Mouse (Mus musculus): ENCODE data around the gene Nrxn1. TPM values are rescaled to one million over a fixed set of nuclear protein-coding genes. Genes with fewer than 3 reads are reported as not detected.
"Not testable (repeated sequence)": the region's sequence is repeated elsewhere in the genome, so short reads cannot be mapped to it uniquely, and the experiment has no call there.

Nrxn1 gene
- polyA plus RNA-seq, 1 experiment = 0.56 TPM

GRCm38 (mm10) chr17:90244339-90244738 lies 848.5 kb downstream of the Nrxn1 start:
- Histone ChIP-seq H3K27ac (ENCODE audit: insufficient read depth, low read depth, low read length) (no peak overlapping the region), H3K27me3 (replicated peaks; ENCODE audit: control insufficient read depth, insufficient read depth, low read length) (no peaks in the 10 kb centered on the region), H3K4me3 (ENCODE audit: insufficient read depth, low read depth, low read length) (no peak overlapping the region), H3K4me1 (ENCODE audit: control insufficient read depth, insufficient read depth, low read length) (no peaks in the 10 kb centered on the region), H3K36me3 (ENCODE audit: control insufficient read depth, insufficient read depth, low read length) (no peaks in the 10 kb centered on the region)
- WGBS = 67% methylated on average over 2 of the region's 2 CpGs
- TF ChIP-seq POLR2A (IDR thresholded peaks at IDR 0.05; ENCODE audit: low read depth, low read length) = no peak
- TF ChIP-seq CTCF (conservative IDR thresholded peaks at IDR 0.05; ENCODE audit: insufficient read depth, insufficient read length, low read depth, low read length) = no peak
- DNase-seq = no peak

GRCm38 (mm10) chr17:90238964-90239363 lies 853.9 kb downstream of the Nrxn1 start:
- H3K36me3 ChIP-seq (ENCODE audit: control insufficient read depth, insufficient read depth, low read length) = no peaks in the 10 kb centered on the region
- H3K27me3 ChIP-seq (replicated peaks; ENCODE audit: control insufficient read depth, insufficient read depth, low read length) = no peaks in the 10 kb centered on the region
- H3K4me3 ChIP-seq (ENCODE audit: insufficient read depth, low read depth, low read length) = no peak overlapping the region
- WGBS = 81% methylated on average over 3 of the region's 3 CpGs
- H3K4me1 ChIP-seq (ENCODE audit: control insufficient read depth, insufficient read depth, low read length) = no peaks in the 10 kb centered on the region
- H3K27ac ChIP-seq (ENCODE audit: insufficient read depth, low read depth, low read length) = no peak overlapping the region
- no peak for DNase-seq
- TF ChIP-seq CTCF (conservative IDR thresholded peaks at IDR 0.05; ENCODE audit: insufficient read depth, insufficient read length, low read depth, low read length) = no peak

- 89% methylated on average over 2 of the region's 2 CpGs for WGBS
- no peak overlapping the region for H3K27ac ChIP-seq (ENCODE audit: insufficient read depth, low read depth, low read length)
- H3K27me3 ChIP-seq (replicated peaks; ENCODE audit: control insufficient read depth, insufficient read depth, low read length) = no peaks in the 10 kb centered on the region
- H3K4me3 ChIP-seq (ENCODE audit: insufficient read depth, low read depth, low read length) = no peak overlapping the region
- no peaks in the 10 kb centered on the region for H3K36me3 ChIP-seq (ENCODE audit: control insufficient read depth, insufficient read depth, low read length)
- no peak for DNase-seq
- TF ChIP-seq POLR2A (IDR thresholded peaks at IDR 0.05; ENCODE audit: low read depth, low read length) (no peak), CTCF (conservative IDR thresholded peaks at IDR 0.05; ENCODE audit: insufficient read depth, insufficient read length, low read depth, low read length) (no peak)
- no peaks in the 10 kb centered on the region for H3K4me1 ChIP-seq (ENCODE audit: control insufficient read depth, insufficient read depth, low read length)
These were observed 854.4 kb downstream of the Nrxn1 start for GRCm38 (mm10) chr17:90238517-90238916.

- H3K27ac ChIP-seq (ENCODE audit: insufficient read depth, low read depth, low read length); H3K4me1 ChIP-seq (ENCODE audit: control insufficient read depth, insufficient read depth, low read length); H3K4me3 ChIP-seq (ENCODE audit: insufficient read depth, low read depth, low read length); DNase-seq; H3K36me3 ChIP-seq (ENCODE audit: control insufficient read depth, insufficient read depth, low read length); H3K27me3 ChIP-seq (replicated peaks; ENCODE audit: control insufficient read depth, insufficient read depth, low read length): not testable (repeated sequence)
- WGBS = 94% methylated on average over 1 of the region's 1 CpGs
These were observed 857.2 kb downstream of the Nrxn1 start for GRCm38 (mm10) chr17:90235674-90236073.

GRCm38 (mm10) chr17:90234806-90235205 lies 858.1 kb downstream of the Nrxn1 start:
- WGBS = 82% methylated on average over 2 of the region's 2 CpGs
- no peak for TF ChIP-seq POLR2A (IDR thresholded peaks at IDR 0.05; ENCODE audit: low read depth, low read length)
- TF ChIP-seq CTCF (conservative IDR thresholded peaks at IDR 0.05; ENCODE audit: insufficient read depth, insufficient read length, low read depth, low read length) = no peak
- Histone ChIP-seq H3K36me3 (ENCODE audit: control insufficient read depth, insufficient read depth, low read length) (no peaks in the 10 kb centered on the region), H3K4me1 (ENCODE audit: control insufficient read depth, insufficient read depth, low read length) (no peaks in the 10 kb centered on the region), H3K27ac (ENCODE audit: insufficient read depth, low read depth, low read length) (no peak overlapping the region), H3K27me3 (replicated peaks; ENCODE audit: control insufficient read depth, insufficient read depth, low read length) (no peaks in the 10 kb centered on the region), H3K4me3 (ENCODE audit: insufficient read depth, low read depth, low read length) (no peak overlapping the region)
- no peak for DNase-seq

GRCm38 (mm10) chr17:90208547-90208946 lies 884.3 kb downstream of the Nrxn1 start:
- H3K27ac ChIP-seq (ENCODE audit: insufficient read depth, low read depth, low read length) = no peak overlapping the region
- TF ChIP-seq CTCF (conservative IDR thresholded peaks at IDR 0.05; ENCODE audit: insufficient read depth, insufficient read length, low read depth, low read length) (no peak), POLR2A (IDR thresholded peaks at IDR 0.05; ENCODE audit: low read depth, low read length) (no peak)
- no peak for DNase-seq
- H3K4me1 ChIP-seq (ENCODE audit: control insufficient read depth, insufficient read depth, low read length) = no peaks in the 10 kb centered on the region
- H3K36me3 ChIP-seq (ENCODE audit: control insufficient read depth, insufficient read depth, low read length) = no peaks in the 10 kb centered on the region
- no peak overlapping the region for H3K4me3 ChIP-seq (ENCODE audit: insufficient read depth, low read depth, low read length)
- H3K27me3 ChIP-seq (replicated peaks; ENCODE audit: control insufficient read depth, insufficient read depth, low read length) = no peaks in the 10 kb centered on the region

GRCm38 (mm10) chr17:90207617-90208016 lies 885.3 kb downstream of the Nrxn1 start:
- Histone ChIP-seq H3K4me1 (ENCODE audit: control insufficient read depth, insufficient read depth, low read length) (no peaks in the 10 kb centered on the region), H3K36me3 (ENCODE audit: control insufficient read depth, insufficient read depth, low read length) (no peaks in the 10 kb centered on the region), H3K27me3 (replicated peaks; ENCODE audit: control insufficient read depth, insufficient read depth, low read length) (no peaks in the 10 kb centered on the region), H3K27ac (ENCODE audit: insufficient read depth, low read depth, low read length) (no peak overlapping the region), H3K4me3 (ENCODE audit: insufficient read depth, low read depth, low read length) (no peak overlapping the region)
- TF ChIP-seq CTCF (conservative IDR thresholded peaks at IDR 0.05; ENCODE audit: insufficient read depth, insufficient read length, low read depth, low read length) (no peak), POLR2A (IDR thresholded peaks at IDR 0.05; ENCODE audit: low read depth, low read length) (no peak)
- no peak for DNase-seq
- 32% methylated on average over 5 of the region's 5 CpGs for WGBS

- no peak for TF ChIP-seq CTCF (conservative IDR thresholded peaks at IDR 0.05; ENCODE audit: insufficient read depth, insufficient read length, low read depth, low read length)
- TF ChIP-seq POLR2A (IDR thresholded peaks at IDR 0.05; ENCODE audit: low read depth, low read length) = no peak
- H3K27ac ChIP-seq (ENCODE audit: insufficient read depth, low read depth, low read length) = no peak overlapping the region
- DNase-seq = no peak
- no peaks in the 10 kb centered on the region for H3K4me1 ChIP-seq (ENCODE audit: control insufficient read depth, insufficient read depth, low read length)
- no peaks in the 10 kb centered on the region for H3K27me3 ChIP-seq (replicated peaks; ENCODE audit: control insufficient read depth, insufficient read depth, low read length)
- no peak overlapping the region for H3K4me3 ChIP-seq (ENCODE audit: insufficient read depth, low read depth, low read length)
- H3K36me3 ChIP-seq (ENCODE audit: control insufficient read depth, insufficient read depth, low read length) = no peaks in the 10 kb centered on the region
These were observed 888.9 kb downstream of the Nrxn1 start for GRCm38 (mm10) chr17:90203993-90204392.

All from kidney, adult 2 months (tissue).